ENCODE assay signal across 8 mouse cellular contexts in genomic region chr17:23786510-23786931, GRCm38 (mm10). TPM values are rescaled to one million over a fixed set of nuclear protein-coding genes. Genes with fewer than 3 reads are reported as not detected.
A peak's percentile ranks its signal among the peaks of the same experiment; 100 is the strongest.
DNase-seq lines count a peak whose midpoint lies in the region; ATAC-seq lines count a peak whose summit lies in the region.

No protein-coding gene starts in this region.

- H3K4me2 ChIP-seq in kidney, embryonic 15.5 days, result peak overlapping the region; percentile 83
- H3K4me2 ChIP-seq in intestine, embryonic 15.5 days (replicated peaks), result peak overlapping the region; percentile 81
- peak overlapping the region; percentile 68 for H3K4me2 ChIP-seq in midbrain, embryonic 12.5 days (replicated peaks)

- DNase-seq in kidney, postnatal 25 days, result no peak
- DNase-seq in adrenal gland, postnatal 10 days, result peak; percentile 31
- DNase-seq in embryonic facial prominence, embryonic 10.5 days (ENCODE audit: low spot score), result peak; percentile 37
- DNase-seq in spleen, postnatal 14 days (ENCODE audit: low spot score in 2 of 2), result no peak
- no peak for DNase-seq in urinary bladder, postnatal 4 days (ENCODE audit: low spot score in 2 of 2)

- peak overlapping the region; percentile 65 for H3K27ac ChIP-seq in kidney, embryonic 15.5 days
- peak overlapping the region; percentile 90 for H3K27ac ChIP-seq in embryonic facial prominence, embryonic 10.5 days (replicated peaks)
- no peak overlapping the region for H3K27ac ChIP-seq in intestine, embryonic 15.5 days
- H3K27ac ChIP-seq in midbrain, embryonic 12.5 days (replicated peaks), result peak overlapping the region; percentile 71

- H3K36me3 ChIP-seq in kidney, embryonic 15.5 days, result no peaks in the 10 kb centered on the region
- H3K36me3 ChIP-seq in embryonic facial prominence, embryonic 10.5 days (replicated peaks), result no peaks in the 10 kb centered on the region
- no peaks in the 10 kb centered on the region for H3K36me3 ChIP-seq in intestine, embryonic 15.5 days
- H3K36me3 ChIP-seq in midbrain, embryonic 12.5 days, result no peaks in the 10 kb centered on the region

- no peaks in the 10 kb centered on the region for H3K27me3 ChIP-seq in kidney, embryonic 15.5 days
- H3K27me3 ChIP-seq in embryonic facial prominence, embryonic 10.5 days (replicated peaks; ENCODE audit: low read depth, poor library complexity, severe bottlenecking), result no peaks in the 10 kb centered on the region
- no peaks in the 10 kb centered on the region for H3K27me3 ChIP-seq in intestine, embryonic 15.5 days (replicated peaks)
- H3K27me3 ChIP-seq in midbrain, embryonic 12.5 days, result no peaks in the 10 kb centered on the region

- peaks cover 31% of the 10 kb centered on the region for H3K4me1 ChIP-seq in kidney, embryonic 15.5 days
- peaks cover 38% of the 10 kb centered on the region for H3K4me1 ChIP-seq in embryonic facial prominence, embryonic 10.5 days
- H3K4me1 ChIP-seq in intestine, embryonic 15.5 days (replicated peaks), result peaks cover 21% of the 10 kb centered on the region; the same call in 1 of the 2 replicates
- H3K4me1 ChIP-seq in midbrain, embryonic 12.5 days, result peaks cover 25% of the 10 kb centered on the region

- peak overlapping the region; percentile 56 for H3K4me3 ChIP-seq in kidney, embryonic 15.5 days (replicated peaks)
- peak overlapping the region; percentile 75 for H3K4me3 ChIP-seq in embryonic facial prominence, embryonic 10.5 days
- H3K4me3 ChIP-seq in intestine, embryonic 15.5 days (replicated peaks), result peak overlapping the region; percentile 49
- peak overlapping the region; percentile 59 for H3K4me3 ChIP-seq in midbrain, embryonic 12.5 days

- no peaks in the 10 kb centered on the region for H3K9me3 ChIP-seq in kidney, embryonic 15.5 days (replicated peaks)
- H3K9me3 ChIP-seq in embryonic facial prominence, embryonic 10.5 days, result no peaks in the 10 kb centered on the region
- no peaks in the 10 kb centered on the region for H3K9me3 ChIP-seq in intestine, embryonic 15.5 days
- H3K9me3 ChIP-seq in midbrain, embryonic 12.5 days, result no peaks in the 10 kb centered on the region

- WGBS in kidney, embryonic 15.5 days, result 11% methylated on average over 13 of the region's 13 CpGs
- 16% methylated on average over 13 of the region's 13 CpGs for WGBS in embryonic facial prominence, embryonic 10.5 days
- WGBS in intestine, embryonic 15.5 days, result 19% methylated on average over 13 of the region's 13 CpGs
- 11% methylated on average over 13 of the region's 13 CpGs for WGBS in midbrain, embryonic 12.5 days

- peak overlapping the region; percentile 62; the same call in 1 of the 2 replicates for H3K9ac ChIP-seq in kidney, embryonic 15.5 days
- 0 out of 2 replicates have a peak overlapping the region, but pooled peaks have one; percentile 47 for H3K9ac ChIP-seq in intestine, embryonic 15.5 days
- peak overlapping the region; percentile 69; the same call in 1 of the 2 replicates for H3K9ac ChIP-seq in midbrain, embryonic 12.5 days (replicated peaks)

- 0 out of 2 replicates have a peak, but pooled peaks have one; percentile 7 for ATAC-seq in kidney, embryonic 15.5 days (replicated peaks; ENCODE audit: low FRiP score)
- ATAC-seq in intestine, embryonic 15.5 days, result no peak
- ATAC-seq in midbrain, embryonic 12.5 days (ENCODE audit: low FRiP score, low read depth), result peak; percentile 55

RNA-seq across cellular contexts. Expression of gene Flywch2, which starts 0.6 kb away (rescaled TPM):
- polyA plus RNA-seq in kidney, embryonic 15.5 days (2015; fragmentation: Nextera tagmentation; extraction: Ambion mirVana), result 35.0 and 37.4 TPM in 2 replicates
- total RNA-seq in adrenal gland, postnatal 10 days (2021), result 1 to 10 TPM; 8.0 to 9.5 TPM
- 35.4 and 41.3 TPM in 2 replicates for polyA plus RNA-seq in embryonic facial prominence, embryonic 10.5 days (2016; fragmentation: Nextera tagmentation; extraction: Ambion mirVana)
- 14.7 TPM in 2 replicates for polyA plus RNA-seq in intestine, embryonic 15.5 days (2015; fragmentation: Nextera tagmentation; extraction: Ambion mirVana)
- polyA plus RNA-seq in midbrain, embryonic 12.5 days (2016; fragmentation: Nextera tagmentation; extraction: Ambion mirVana), result 33.6 and 37.2 TPM in 2 replicates

RNA-seq across cellular contexts. Expression of gene Srrm2, which starts 3.8 kb away (rescaled TPM):
- 496 and 536 TPM in 2 replicates for polyA plus RNA-seq in kidney, embryonic 15.5 days (2015; fragmentation: Nextera tagmentation; extraction: Ambion mirVana)
- 100 to 1,000 TPM; 365 to 601 TPM for total RNA-seq in adrenal gland, postnatal 10 days (2021)
- 511 and 516 TPM in 2 replicates for polyA plus RNA-seq in embryonic facial prominence, embryonic 10.5 days (2016; fragmentation: Nextera tagmentation; extraction: Ambion mirVana)
- polyA plus RNA-seq in intestine, embryonic 15.5 days (2015; fragmentation: Nextera tagmentation; extraction: Ambion mirVana), result 408 and 435 TPM in 2 replicates
- polyA plus RNA-seq in midbrain, embryonic 12.5 days (2016; fragmentation: Nextera tagmentation; extraction: Ambion mirVana), result 736 and 744 TPM in 2 replicates

RNA-seq across cellular contexts. Expression of gene Flywch1, which starts 15.1 kb away (rescaled TPM):
- polyA plus RNA-seq in kidney, embryonic 15.5 days (2015; fragmentation: Nextera tagmentation; extraction: Ambion mirVana), result 89.5 and 91.0 TPM in 2 replicates
- total RNA-seq in adrenal gland, postnatal 10 days (2021), result 10 to 100 TPM; 43.9 to 49.0 TPM
- 168 and 178 TPM in 2 replicates for polyA plus RNA-seq in embryonic facial prominence, embryonic 10.5 days (2016; fragmentation: Nextera tagmentation; extraction: Ambion mirVana)
- 48.3 and 49.4 TPM in 2 replicates for polyA plus RNA-seq in intestine, embryonic 15.5 days (2015; fragmentation: Nextera tagmentation; extraction: Ambion mirVana)
- polyA plus RNA-seq in midbrain, embryonic 12.5 days (2016; fragmentation: Nextera tagmentation; extraction: Ambion mirVana), result 212 and 220 TPM in 2 replicates

RNA-seq across cellular contexts. Expression of gene Kremen2, which starts 40.9 kb away (rescaled TPM):
- polyA plus RNA-seq in kidney, embryonic 15.5 days (2015; fragmentation: Nextera tagmentation; extraction: Ambion mirVana), result 1.9 and 2.2 TPM in 2 replicates
- not detected for total RNA-seq in adrenal gland, postnatal 10 days (2021)
- polyA plus RNA-seq in embryonic facial prominence, embryonic 10.5 days (2016; fragmentation: Nextera tagmentation; extraction: Ambion mirVana), result 8.3 and 9.6 TPM in 2 replicates
- polyA plus RNA-seq in intestine, embryonic 15.5 days (2015; fragmentation: Nextera tagmentation; extraction: Ambion mirVana), result 0.33 and 0.49 TPM in 2 replicates
- 1.2 and 1.5 TPM in 2 replicates for polyA plus RNA-seq in midbrain, embryonic 12.5 days (2016; fragmentation: Nextera tagmentation; extraction: Ambion mirVana)

RNA-seq across cellular contexts. Expression of gene Elob, which starts 42.4 kb away (rescaled TPM):
- polyA plus RNA-seq in kidney, embryonic 15.5 days (2015; fragmentation: Nextera tagmentation; extraction: Ambion mirVana), result 999 and 1,052 TPM in 2 replicates
- total RNA-seq in adrenal gland, postnatal 10 days (2021), result 100 to 1,000 TPM; 333 to 378 TPM
- polyA plus RNA-seq in embryonic facial prominence, embryonic 10.5 days (2016; fragmentation: Nextera tagmentation; extraction: Ambion mirVana), result 1,075 and 1,103 TPM in 2 replicates
- 939 and 946 TPM in 2 replicates for polyA plus RNA-seq in intestine, embryonic 15.5 days (2015; fragmentation: Nextera tagmentation; extraction: Ambion mirVana)
- 1,125 and 1,165 TPM in 2 replicates for polyA plus RNA-seq in midbrain, embryonic 12.5 days (2016; fragmentation: Nextera tagmentation; extraction: Ambion mirVana)

Comparison
In these comparisons a context has a peak if more than half of its experiments do, and no peak if none do; other contexts are left out.
1. DNase-seq: peak in adrenal gland, postnatal 10 days (single experiment) and embryonic facial prominence, embryonic 10.5 days (single experiment); none in kidney, postnatal 25 days (0 of 2), spleen, postnatal 14 days (0 of 2) and urinary bladder, postnatal 4 days (0 of 2).
2. Peak in every context shown above with its lines, with median percentiles within 50 percentile points of each other: H3K4me2 ChIP-seq, H3K4me3 ChIP-seq and H3K9ac ChIP-seq.